Mouse (Mus musculus) thymus, adult 2 months (tissue): ENCODE measurements around the gene St6galnac3. TPM values are rescaled to one million over a fixed set of nuclear protein-coding genes. Genes with fewer than 3 reads are reported as not detected.

Experiments used
- DNase-seq: peaks from one replicate; pipeline ENCODE4 v3.0.0; 2021
- H3K27ac ChIP-seq: fragments of 200-500 bp; 2 replicates; pipeline ENCODE4 v1.5.1; 2012; ENCODE audit warnings: low read length, control low read depth; ENCODE audit not compliant: control insufficient read depth, insufficient read depth
- H3K27me3 ChIP-seq: fragments of 200-500 bp; 2 replicates; pipeline ENCODE4 v1.6.1; 2012; ENCODE audit warnings: mild to moderate bottlenecking, low read length, moderate library complexity, mixed read lengths; ENCODE audit not compliant: control insufficient read depth, insufficient read depth
- H3K36me3 ChIP-seq: fragments of 200-500 bp; 2 replicates; pipeline ENCODE4 v1.6.1; 2012; ENCODE audit warnings: mild to moderate bottlenecking, low read length, moderate library complexity; ENCODE audit not compliant: control insufficient read depth, insufficient read depth
- H3K4me1 ChIP-seq: fragments of 200-500 bp; replicated peaks from 2 replicates; pipeline ENCODE4 v1.6.1; 2012; ENCODE audit warnings: low read length; ENCODE audit not compliant: control insufficient read depth, insufficient read depth
- H3K4me3 ChIP-seq: fragments of 200-500 bp; 2 replicates; pipeline ENCODE4 v1.5.1; 2012; ENCODE audit warnings: mild to moderate bottlenecking, low read length, control low read depth, moderate library complexity; ENCODE audit not compliant: control insufficient read depth, insufficient read depth
- CTCF ChIP-seq: fragments of 200-500 bp; IDR thresholded peaks from 2 replicates; pipeline ENCODE4 v1.5.1; 2012; ENCODE audit warnings: mild to moderate bottlenecking, control low read depth, low read length, moderate library complexity, borderline replicate concordance; ENCODE audit not compliant: control insufficient read depth, poor library complexity, insufficient read depth; ENCODE audit errors: extremely low read depth
- POLR2A ChIP-seq: fragments of 200-500 bp; IDR thresholded peaks from 2 replicates; pipeline ENCODE4 v1.6.1; 2012; ENCODE audit warnings: mild to moderate bottlenecking, low read length, control low read depth, moderate library complexity; ENCODE audit not compliant: control insufficient read depth, poor library complexity, insufficient read depth; ENCODE audit errors: extremely low read depth
- WGBS: fragments of 180-500 bp; shearing (Covaris S2); methylation state at CpG from one replicate; pipeline ENCODE4 v1.1.7; 2018; 5-methylcytosine and 5-hydroxymethylcytosine counted together
- polyA plus RNA-seq: library from polyadenylated mRNA; depleted of rRNA; stranded (reverse); fragments of >200 nt; gene quantifications from 2 replicates; pipeline ENCODE4 v1.2.3, GENCODE M21; 2012

Gene St6galnac3
- polyA plus RNA-seq, 1 experiment = 1.3 TPM

DNA sequence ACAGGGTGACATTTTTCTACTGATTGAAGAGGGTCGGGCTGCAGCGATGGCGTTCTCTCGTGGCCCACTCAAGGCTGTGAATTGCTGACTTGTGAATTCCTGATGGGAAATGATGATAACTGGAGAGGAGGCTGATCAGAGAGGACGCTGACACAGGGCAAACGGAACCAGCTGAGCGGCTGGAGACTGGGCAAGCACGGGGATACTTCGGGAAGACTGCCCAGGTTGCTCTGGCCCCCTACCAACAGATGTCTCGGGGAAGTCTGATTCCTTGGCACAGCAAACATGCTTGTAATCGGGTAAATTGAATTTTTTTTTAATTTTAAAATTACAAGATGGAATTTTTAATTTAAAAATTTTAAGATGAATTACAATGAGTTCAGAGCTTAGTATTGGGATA lies 168.4 kb downstream of the St6galnac3 start:
- 91% methylated on average over 11 of the region's 11 CpGs for WGBS
- no peak for DNase-seq
- no peak for TF ChIP-seq POLR2A
- no peak for TF ChIP-seq CTCF
- no peak overlapping the region for H3K27ac ChIP-seq
- no peak overlapping the region for H3K4me3 ChIP-seq
- no peaks in the 10 kb centered on the region for H3K4me1 ChIP-seq
- no peaks in the 10 kb centered on the region for H3K36me3 ChIP-seq
- H3K27me3 ChIP-seq = no peaks in the 10 kb centered on the region

DNA sequence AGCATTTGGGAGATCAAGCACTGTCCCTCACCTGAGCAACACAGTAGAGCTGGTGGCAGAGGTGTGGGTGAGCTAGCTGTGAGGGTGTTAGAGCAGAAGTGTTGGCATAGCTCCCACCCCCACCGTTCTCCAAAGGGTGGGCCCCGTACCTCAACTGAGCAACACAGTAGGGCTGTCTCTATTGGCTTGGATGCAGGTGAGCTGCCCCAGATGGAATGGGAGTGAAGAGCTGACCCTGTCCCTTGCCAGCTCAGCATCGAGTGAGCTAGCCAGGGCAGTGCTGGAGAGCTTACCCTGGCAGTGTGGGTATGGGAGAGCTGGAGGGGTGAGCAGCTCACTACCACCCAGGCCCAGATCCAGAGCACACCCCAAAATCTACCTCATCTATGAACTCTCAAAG lies 171.3 kb downstream of the St6galnac3 start:
- DNase-seq = no peak
- TF ChIP-seq POLR2A (no peak), CTCF (no peak)
- WGBS = 96% methylated on average over 3 of the region's 3 CpGs
- Histone ChIP-seq H3K36me3 (no peaks in the 10 kb centered on the region), H3K27me3 (no peaks in the 10 kb centered on the region), H3K4me3 (no peak overlapping the region), H3K27ac (no peak overlapping the region), H3K4me1 (no peaks in the 10 kb centered on the region)

DNA sequence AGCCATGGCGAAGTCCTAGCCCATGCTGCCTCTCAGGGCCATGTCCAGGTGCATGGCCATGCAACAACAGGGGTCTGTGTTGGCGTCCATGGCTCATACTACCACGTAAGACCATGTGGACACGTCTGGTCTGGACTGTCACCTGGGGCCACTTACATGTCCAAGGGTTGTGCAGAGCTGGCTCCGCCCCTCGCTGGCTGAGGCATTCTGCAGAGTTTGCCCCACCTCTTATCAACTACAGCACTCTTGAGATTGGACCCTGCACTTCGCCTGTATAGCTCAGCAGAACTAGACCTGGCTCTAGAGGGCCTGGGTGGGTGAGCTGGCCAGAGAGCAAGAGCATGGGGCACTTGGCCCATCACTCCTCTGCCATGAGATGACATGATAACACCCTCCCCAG lies 171.7 kb downstream of the St6galnac3 start:
- DNase-seq = no peak
- Histone ChIP-seq H3K36me3 (no peaks in the 10 kb centered on the region), H3K27ac (no peak overlapping the region), H3K4me3 (no peak overlapping the region), H3K4me1 (no peaks in the 10 kb centered on the region), H3K27me3 (no peaks in the 10 kb centered on the region)
- TF ChIP-seq CTCF (no peak), POLR2A (no peak)
- WGBS = 94% methylated on average over 7 of the region's 7 CpGs

GRCm38 (mm10) chr3:153546936-153547683 lies 177.9 kb downstream of the St6galnac3 start:
- Histone ChIP-seq H3K4me1 (no peaks in the 10 kb centered on the region), H3K36me3 (no peaks in the 10 kb centered on the region), H3K4me3 (no peak overlapping the region), H3K27ac (no peak overlapping the region), H3K27me3 (no peaks in the 10 kb centered on the region)
- 94% methylated on average over 7 of the region's 7 CpGs for WGBS
- no peak for DNase-seq
- TF ChIP-seq POLR2A (no peak), CTCF (no peak)

DNA sequence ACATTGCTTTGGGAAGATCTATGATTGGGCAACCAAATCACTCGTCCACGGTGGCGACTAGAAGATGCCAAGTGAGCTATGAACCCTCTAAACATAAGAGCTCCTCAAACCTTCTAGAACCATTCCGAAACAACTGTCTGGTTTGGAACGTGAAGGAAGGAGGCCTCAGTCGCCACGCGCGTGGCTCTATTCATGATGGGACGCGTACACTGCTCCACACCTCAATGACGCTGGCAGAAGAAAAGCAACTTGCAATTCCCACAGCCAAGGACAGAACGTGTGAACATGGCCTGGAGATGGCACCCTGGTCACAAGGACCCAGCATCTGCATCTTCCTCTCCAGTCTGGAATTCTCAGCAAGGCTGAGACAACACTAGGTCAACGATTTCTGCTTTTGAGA lies 185.1 kb downstream of the St6galnac3 start:
- WGBS = 91% methylated on average over 14 of the region's 14 CpGs
- Histone ChIP-seq H3K36me3 (no peaks in the 10 kb centered on the region), H3K4me1 (no peaks in the 10 kb centered on the region), H3K4me3 (no peak overlapping the region), H3K27ac (no peak overlapping the region), H3K27me3 (no peaks in the 10 kb centered on the region)
- no peak for DNase-seq
- no peak for TF ChIP-seq POLR2A
- TF ChIP-seq CTCF = no peak

GRCm38 (mm10) chr3:153538396-153538795 lies 186.6 kb downstream of the St6galnac3 start:
- no peak for DNase-seq
- no peak for TF ChIP-seq CTCF
- no peak for TF ChIP-seq POLR2A
- Histone ChIP-seq H3K36me3 (no peaks in the 10 kb centered on the region), H3K27ac (no peak overlapping the region), H3K4me1 (no peaks in the 10 kb centered on the region), H3K4me3 (no peak overlapping the region), H3K27me3 (no peaks in the 10 kb centered on the region)
- WGBS = 88% methylated on average over 2 of the region's 2 CpGs
